Mouse (Mus musculus): ENCODE measurements around the gene Atg101. TPM values are rescaled to one million over a fixed set of nuclear protein-coding genes. Genes with fewer than 3 reads are reported as not detected.

The Atg101 gene
- total and polyA plus RNA-seq, 3 experiments: 75.2 to 75.5 TPM; not detected in 1

GRCm38 (mm10) chr15:101260874-101261622 lies 23.0 kb upstream of the Atg101 start (continued):
- no peak for TF ChIP-seq POLR2AphosphoS5 (IDR thresholded peaks at IDR 0.05; ENCODE audit: borderline replicate concordance, low read depth, low read length)
- TF ChIP-seq ZKSCAN1 (IDR thresholded peaks at IDR 0.05; ENCODE audit: low read depth, low read length): no peak
- TF ChIP-seq ZC3H11A (IDR thresholded peaks at IDR 0.05; ENCODE audit: low read depth, low read length): no peak

DNA sequence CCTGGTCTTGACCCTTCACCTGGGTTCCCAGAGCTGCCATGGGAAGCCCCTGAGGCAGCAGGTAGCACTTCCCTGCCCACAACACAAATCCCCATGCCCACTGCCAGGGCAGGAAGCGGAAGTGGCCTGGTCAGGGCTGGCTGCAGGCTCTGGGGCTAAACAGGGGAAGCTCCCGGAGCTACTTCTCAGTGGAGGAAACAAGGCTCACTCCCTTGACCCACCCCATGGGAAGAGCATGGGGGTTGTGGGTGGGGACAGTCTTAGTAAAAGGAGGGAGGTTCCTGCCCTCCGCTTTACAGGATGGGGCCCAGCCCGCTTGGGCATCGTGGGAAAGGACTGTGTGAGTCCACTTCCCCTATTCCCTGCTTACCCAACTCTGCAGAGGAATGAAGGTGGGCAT lies 21.6 kb upstream of the Atg101 start:
- Histone ChIP-seq H3K27ac (ENCODE audit: control insufficient read depth, low read depth, low read length) (no peak overlapping the region), H3K9me3 (replicated peaks; ENCODE audit: insufficient read depth, low read length) (no peaks in the 10 kb centered on the region), H3K36me3 (ENCODE audit: control insufficient read depth in 1 of 2, insufficient read depth in 2 of 2, low read length in 2 of 2) (peaks cover 0 to 16% of the 10 kb centered on the region in 2 experiments; a peak in 2 of 4 replicates), H3K4me1 (ENCODE audit: control insufficient read depth in 1 of 2, insufficient read depth in 2 of 2, low read length in 2 of 2) (peaks cover 11 to 24% of the 10 kb centered on the region in 2 experiments), H3K27me3 (ENCODE audit: control insufficient read depth in 1 of 2, insufficient read depth in 2 of 2, low read length in 2 of 2) (no peaks in the 10 kb centered on the region), H3K79me2 (ENCODE audit: control insufficient read depth, insufficient read depth, low read length, poor library complexity) (no peaks in the 10 kb centered on the region), H3K4me3 (ENCODE audit: control insufficient read depth in 1 of 2, insufficient read depth in 1 of 2, low read depth in 2 of 2, low read length in 2 of 2) (no peak overlapping the region), H3K9ac (ENCODE audit: control insufficient read depth, low read depth, low read length, poor library complexity, severe bottlenecking) (no peak overlapping the region)
- TF ChIP-seq GABPA (IDR thresholded peaks at IDR 0.05; ENCODE audit: low read depth, low read length) (no peak), NELFE (IDR thresholded peaks at IDR 0.05; ENCODE audit: low read depth, low read length) (no peak), GATA1 (IDR thresholded peaks at IDR 0.05; ENCODE audit: low read depth, low read length) (no peak), MYB (IDR thresholded peaks at IDR 0.05; ENCODE audit: low read depth, low read length) (no peak), JUND (IDR thresholded peaks at IDR 0.05; ENCODE audit: low read depth, low read length) (no peak), BHLHE40 (IDR thresholded peaks at IDR 0.05; ENCODE audit: borderline replicate concordance, low read depth, low read length) (no peak), KAT2A (conservative IDR thresholded peaks at IDR 0.05; ENCODE audit: low read depth, low read length) (no peak), POLR2AphosphoS5 (IDR thresholded peaks at IDR 0.05; ENCODE audit: borderline replicate concordance, low read depth, low read length) (no peak)
- no peak for DNase-seq (ENCODE audit: low read depth, low spot score)

GRCm38 (mm10) chr15:101266132-101266963 lies 17.7 kb upstream of the Atg101 start:
- no peaks in the 10 kb centered on the region for H3K9me3 ChIP-seq (replicated peaks; ENCODE audit: insufficient read depth, low read length)
- no peak overlapping the region for H3K4me3 ChIP-seq (ENCODE audit: control insufficient read depth in 1 of 2, insufficient read depth in 1 of 2, low read depth in 2 of 2, low read length in 2 of 2)
- TF ChIP-seq USF2 (IDR thresholded peaks at IDR 0.05; ENCODE audit: borderline replicate concordance in 1 of 2, insufficient read depth in 1 of 2, low read depth in 1 of 2, low read length in 2 of 2) (no peak), MXI1 (IDR thresholded peaks at IDR 0.05; ENCODE audit: low read depth, low read length) (no peak), CTCF (IDR thresholded peaks at IDR 0.05 in 2 of 3, conservative IDR thresholded peaks at IDR 0.05 in 1 of 3; ENCODE audit: control insufficient read depth in 1 of 3, insufficient read depth in 1 of 3, low read depth in 2 of 3, low read length in 3 of 3, poor library complexity in 1 of 3, severe bottlenecking in 1 of 3) (no peak), RCOR1 (IDR thresholded peaks at IDR 0.05; ENCODE audit: low read depth, low read length) (no peak), ZC3H11A (IDR thresholded peaks at IDR 0.05; ENCODE audit: low read depth, low read length) (no peak), ZKSCAN1 (IDR thresholded peaks at IDR 0.05; ENCODE audit: low read depth, low read length) (no peak), KAT2A (conservative IDR thresholded peaks at IDR 0.05; ENCODE audit: low read depth, low read length) (no peak), MYC (IDR thresholded peaks at IDR 0.05; ENCODE audit: low read depth, low read length) (no peak), NRF1 (IDR thresholded peaks at IDR 0.05; ENCODE audit: insufficient read depth, low read depth, low read length, poor library complexity, severe bottlenecking) (no peak), NELFE (IDR thresholded peaks at IDR 0.05; ENCODE audit: low read depth, low read length) (no peak), POLR2A (IDR thresholded peaks at IDR 0.05; ENCODE audit: control insufficient read depth in 1 of 2, insufficient read depth in 1 of 2, low read depth in 1 of 2, low read length in 2 of 2, poor library complexity in 1 of 2) (no peak), ZMIZ1 (IDR thresholded peaks at IDR 0.05; ENCODE audit: low read depth, low read length) (no peak), MEF2A (IDR thresholded peaks at IDR 0.05; ENCODE audit: extremely low read depth, insufficient replicate concordance, low read depth, low read length, poor library complexity, severe bottlenecking) (no peak), USF1 (IDR thresholded peaks at IDR 0.05; ENCODE audit: low read depth, low read length) (no peak), SIN3A (IDR thresholded peaks at IDR 0.05; ENCODE audit: low read length) (no peak), GATA1 (IDR thresholded peaks at IDR 0.05; ENCODE audit: low read depth, low read length) (no peak), CHD2 (IDR thresholded peaks at IDR 0.05; ENCODE audit: low read length) (no peak), MAX (IDR thresholded peaks at IDR 0.05; ENCODE audit: low read length) (no peak)
- H3K36me3 ChIP-seq (ENCODE audit: control insufficient read depth in 1 of 2, insufficient read depth in 2 of 2, low read length in 2 of 2): peaks cover 0 to 6% of the 10 kb centered on the region in 2 experiments; a peak in 2 of 4 replicates
- no peaks in the 10 kb centered on the region for H3K27me3 ChIP-seq (ENCODE audit: control insufficient read depth in 1 of 2, insufficient read depth in 2 of 2, low read length in 2 of 2)
- H3K9ac ChIP-seq (ENCODE audit: control insufficient read depth, low read depth, low read length, poor library complexity, severe bottlenecking): no peak overlapping the region
- H3K27ac ChIP-seq (ENCODE audit: control insufficient read depth, low read depth, low read length): no peak overlapping the region
- no peak for DNase-seq (ENCODE audit: low read depth, low spot score)
- peaks cover 5 to 12% of the 10 kb centered on the region in 2 experiments for H3K4me1 ChIP-seq (ENCODE audit: control insufficient read depth in 1 of 2, insufficient read depth in 2 of 2, low read length in 2 of 2)
- no peaks in the 10 kb centered on the region for H3K79me2 ChIP-seq (ENCODE audit: control insufficient read depth, insufficient read depth, low read length, poor library complexity)

Data from MEL (cell line).